9 mouse cellular contexts compared by ENCODE assay signal in genomic region chr11:96298895-96299667, GRCm38 (mm10). TPM values are rescaled to one million over a fixed set of nuclear protein-coding genes. Genes with fewer than 3 reads are reported as not detected.
A peak's percentile ranks its signal among the peaks of the same experiment; 100 is the strongest.
DNase-seq lines count a peak whose midpoint lies in the region; ATAC-seq and TF ChIP-seq lines count a peak whose summit lies in the region.
"Had no signal": no experiment of that assay in that cellular context is flagged by ENCODE, and none has a peak within 500 bp of the region (broad histone marks: within the 10 kb centered on the region; RNA-seq: fewer than 3 reads in every experiment).

No protein-coding gene starts in this region.

- peaks cover 24% of the 10 kb centered on the region for H3K4me1 ChIP-seq in forebrain, embryonic 10.5 days
- peaks cover 7% of the 10 kb centered on the region; the same call in 1 of the 2 replicates for H3K4me1 ChIP-seq in forebrain, embryonic 13.5 days
- H3K4me1 ChIP-seq in liver, postnatal 0 days (ENCODE audit: insufficient read depth) = no peaks in the 10 kb centered on the region

- TF ChIP-seq EP300 in liver, postnatal 0 days (IDR thresholded peaks at IDR 0.05; ENCODE audit: low read depth) = no peak

- H3K27me3 ChIP-seq in forebrain, embryonic 10.5 days (ENCODE audit: poor library complexity, severe bottlenecking) = peaks cover 100% of the 10 kb centered on the region
- peaks cover 100% of the 10 kb centered on the region for H3K27me3 ChIP-seq in forebrain, embryonic 13.5 days
- peaks cover 100% of the 10 kb centered on the region for H3K27me3 ChIP-seq in liver, postnatal 0 days (ENCODE audit: insufficient read depth, low read length)

- no peaks in the 10 kb centered on the region for H3K36me3 ChIP-seq in forebrain, embryonic 10.5 days (replicated peaks)
- no peaks in the 10 kb centered on the region for H3K36me3 ChIP-seq in forebrain, embryonic 13.5 days (ENCODE audit: poor library complexity, severe bottlenecking)
- no peaks in the 10 kb centered on the region for H3K36me3 ChIP-seq in liver, postnatal 0 days (replicated peaks; ENCODE audit: insufficient read depth, low read length)

- H3K9ac ChIP-seq in forebrain, embryonic 13.5 days = no peak overlapping the region
- no peak overlapping the region for H3K9ac ChIP-seq in liver, postnatal 0 days (replicated peaks)

- no peaks in the 10 kb centered on the region for H3K9me3 ChIP-seq in forebrain, embryonic 10.5 days
- H3K9me3 ChIP-seq in forebrain, embryonic 13.5 days (replicated peaks) = no peaks in the 10 kb centered on the region
- no peaks in the 10 kb centered on the region for H3K9me3 ChIP-seq in liver, postnatal 0 days (ENCODE audit: low read length)

- ATAC-seq in forebrain, embryonic 13.5 days = no peak
- no peak for ATAC-seq in liver, postnatal 0 days
- no peak for ATAC-seq in erythroblast, adult 5-6 weeks (replicated peaks; ENCODE audit: low FRiP score, poor library complexity, severe bottlenecking)
- no peak for ATAC-seq in megakaryocyte progenitor cell, adult 5-6 weeks (replicated peaks; ENCODE audit: poor library complexity)

- TF ChIP-seq CTCF in liver, postnatal 0 days (IDR thresholded peaks at IDR 0.05; ENCODE audit: low read depth) = no peak

- DNase-seq in forebrain, embryonic 10.5 days (ENCODE audit: extremely low spot score, low spot score) = no peak
- peak; percentile 89 to 91 for DNase-seq in adrenal gland, postnatal 36 days
- peak; percentile 88 to 93 for DNase-seq in kidney, adult 8-10 months
- no peak for DNase-seq in liver, postnatal 0 days
- no peak for DNase-seq in left cerebral cortex, adult 8-10 months (ENCODE audit: low spot score in 2 of 2)

- H3K4me3 ChIP-seq in forebrain, embryonic 10.5 days = peak overlapping the region; percentile 27
- no peak overlapping the region for H3K4me3 ChIP-seq in forebrain, embryonic 13.5 days
- peak overlapping the region; percentile 31 for H3K4me3 ChIP-seq in liver, postnatal 0 days (ENCODE audit: low read depth, low read length)

- H3K27ac ChIP-seq in forebrain, embryonic 10.5 days = no peak overlapping the region
- H3K27ac ChIP-seq in forebrain, embryonic 13.5 days = no peak overlapping the region
- no peak overlapping the region for H3K27ac ChIP-seq in liver, postnatal 0 days (ENCODE audit: low read depth)

- under 1% methylated on average over 66 of the region's 66 CpGs for WGBS in forebrain, embryonic 10.5 days
- under 1% methylated on average over 64 of the region's 66 CpGs for WGBS in forebrain, embryonic 13.5 days
- 3% methylated on average over 65 of the region's 66 CpGs for WGBS in liver, postnatal 0 days (ENCODE audit: insufficient replicate concordance)

- H3K4me2 ChIP-seq in forebrain, embryonic 13.5 days = no peak overlapping the region
- peak overlapping the region; percentile 55 for H3K4me2 ChIP-seq in liver, postnatal 0 days (ENCODE audit: low read depth, low read length)

RNA-seq across cellular contexts. Expression of gene Hoxb5, which starts 4.1 kb away (rescaled TPM):
- polyA plus RNA-seq in forebrain, embryonic 10.5 days (2016; fragmentation: Nextera tagmentation; extraction: Ambion mirVana) = not detected in 2 replicates
- 0.09 TPM in 1 of 2 replicates, not detected in the other for polyA plus RNA-seq in forebrain, embryonic 13.5 days (2015; fragmentation: Nextera tagmentation; extraction: Ambion mirVana)
- total RNA-seq in adrenal gland, postnatal 36 days (2021) = 10 to 100 TPM; 16.1 to 27.0 TPM
- polyA plus RNA-seq in liver, postnatal 0 days (2015; fragmentation: Nextera tagmentation; extraction: Ambion mirVana) = 0.75 and 0.91 TPM in 2 replicates
- not detected in 2 replicates for total RNA-seq in erythroblast, adult 5-6 weeks (2015; ENCODE audit: low replicate concordance)
- total RNA-seq in erythroblast, adult 5-6 weeks (2017; ENCODE audit: low replicate concordance) = not detected in 2 replicates
- not detected for total RNA-seq in left cerebral cortex, adult 8-10 months (2022)
- total RNA-seq in megakaryocyte progenitor cell, adult 5-6 weeks (2015) = 0.07 and 0.44 TPM in 2 replicates
- total RNA-seq in megakaryocyte progenitor cell, adult 5-6 weeks (2017) = 0.14 TPM in 1 of 2 replicates, not detected in the other
- total RNA-seq: layer of hippocampus, postnatal 14 days had no signal

RNA-seq across cellular contexts. Expression of gene Hoxb6, which starts 6.8 kb away (rescaled TPM):
- polyA plus RNA-seq in forebrain, embryonic 10.5 days (2016; fragmentation: Nextera tagmentation; extraction: Ambion mirVana) = not detected in 2 replicates
- polyA plus RNA-seq in forebrain, embryonic 13.5 days (2015; fragmentation: Nextera tagmentation; extraction: Ambion mirVana) = not detected in 2 replicates
- 10 to 100 TPM; 43.9 to 62.2 TPM for total RNA-seq in adrenal gland, postnatal 36 days (2021)
- not detected in 2 replicates for polyA plus RNA-seq in liver, postnatal 0 days (2015; fragmentation: Nextera tagmentation; extraction: Ambion mirVana)
- not detected in 2 replicates for total RNA-seq in erythroblast, adult 5-6 weeks (2015; ENCODE audit: low replicate concordance)
- not detected in 2 replicates for total RNA-seq in erythroblast, adult 5-6 weeks (2017; ENCODE audit: low replicate concordance)
- not detected for total RNA-seq in left cerebral cortex, adult 8-10 months (2022)
- not detected in 2 replicates for total RNA-seq in megakaryocyte progenitor cell, adult 5-6 weeks (2015)
- 0.30 TPM in 1 of 2 replicates, not detected in the other for total RNA-seq in megakaryocyte progenitor cell, adult 5-6 weeks (2017)
- total RNA-seq: layer of hippocampus, postnatal 14 days had no signal

RNA-seq across cellular contexts. Expression of gene Hoxb7, which starts 12.7 kb away (rescaled TPM):
- not detected in 2 replicates for polyA plus RNA-seq in forebrain, embryonic 10.5 days (2016; fragmentation: Nextera tagmentation; extraction: Ambion mirVana)
- not detected in 2 replicates for polyA plus RNA-seq in forebrain, embryonic 13.5 days (2015; fragmentation: Nextera tagmentation; extraction: Ambion mirVana)
- total RNA-seq in adrenal gland, postnatal 36 days (2021) = 10 to 100 TPM; 35.5 to 49.8 TPM
- 0.27 and 0.51 TPM in 2 replicates for polyA plus RNA-seq in liver, postnatal 0 days (2015; fragmentation: Nextera tagmentation; extraction: Ambion mirVana)
- total RNA-seq in erythroblast, adult 5-6 weeks (2015; ENCODE audit: low replicate concordance) = not detected in 2 replicates
- total RNA-seq in erythroblast, adult 5-6 weeks (2017; ENCODE audit: low replicate concordance) = not detected in 2 replicates
- total RNA-seq in left cerebral cortex, adult 8-10 months (2022) = not detected
- not detected in 2 replicates for total RNA-seq in megakaryocyte progenitor cell, adult 5-6 weeks (2015)
- total RNA-seq in megakaryocyte progenitor cell, adult 5-6 weeks (2017) = not detected in 2 replicates
- total RNA-seq: layer of hippocampus, postnatal 14 days had no signal

RNA-seq across cellular contexts. Expression of gene Hoxb8, which starts 17.4 kb away (rescaled TPM):
- polyA plus RNA-seq in forebrain, embryonic 10.5 days (2016; fragmentation: Nextera tagmentation; extraction: Ambion mirVana) = not detected in 2 replicates
- not detected in 2 replicates for polyA plus RNA-seq in forebrain, embryonic 13.5 days (2015; fragmentation: Nextera tagmentation; extraction: Ambion mirVana)
- total RNA-seq in adrenal gland, postnatal 36 days (2021) = 10 to 100 TPM; 59.4 to 80.5 TPM
- polyA plus RNA-seq in liver, postnatal 0 days (2015; fragmentation: Nextera tagmentation; extraction: Ambion mirVana) = not detected in 2 replicates
- not detected in 2 replicates for total RNA-seq in erythroblast, adult 5-6 weeks (2015; ENCODE audit: low replicate concordance)
- not detected in 2 replicates for total RNA-seq in erythroblast, adult 5-6 weeks (2017; ENCODE audit: low replicate concordance)
- total RNA-seq in left cerebral cortex, adult 8-10 months (2022) = not detected
- not detected in 2 replicates for total RNA-seq in megakaryocyte progenitor cell, adult 5-6 weeks (2015)
- total RNA-seq in megakaryocyte progenitor cell, adult 5-6 weeks (2017) = not detected in 2 replicates
- total RNA-seq: layer of hippocampus, postnatal 14 days had no signal

RNA-seq across cellular contexts. Expression of gene Hoxb4, which starts 19.0 kb away (rescaled TPM):
- polyA plus RNA-seq in forebrain, embryonic 10.5 days (2016; fragmentation: Nextera tagmentation; extraction: Ambion mirVana) = not detected in 2 replicates
- polyA plus RNA-seq in forebrain, embryonic 13.5 days (2015; fragmentation: Nextera tagmentation; extraction: Ambion mirVana) = not detected in 2 replicates
- 10 to 100 TPM; 15.6 to 20.9 TPM for total RNA-seq in adrenal gland, postnatal 36 days (2021)
- 0.22 and 0.27 TPM in 2 replicates for polyA plus RNA-seq in liver, postnatal 0 days (2015; fragmentation: Nextera tagmentation; extraction: Ambion mirVana)
- 0.63 TPM in 1 of 2 replicates, not detected in the other for total RNA-seq in erythroblast, adult 5-6 weeks (2015; ENCODE audit: low replicate concordance)
- 0.56 and 0.77 TPM in 2 replicates for total RNA-seq in erythroblast, adult 5-6 weeks (2017; ENCODE audit: low replicate concordance)
- total RNA-seq in left cerebral cortex, adult 8-10 months (2022) = under 1 TPM in 1 of 4 experiments, not detected in 3; 0.11 TPM
- total RNA-seq in megakaryocyte progenitor cell, adult 5-6 weeks (2015) = 1.7 and 2.7 TPM in 2 replicates
- 1.5 and 2.2 TPM in 2 replicates for total RNA-seq in megakaryocyte progenitor cell, adult 5-6 weeks (2017)
- total RNA-seq: layer of hippocampus, postnatal 14 days had no signal

Comparison
In these comparisons a context has a peak if more than half of its experiments do, and no peak if none do; other contexts are left out.
1. DNase-seq: peak in adrenal gland, postnatal 36 days (2 of 2) and kidney, adult 8-10 months (2 of 2); none in forebrain, embryonic 10.5 days (single experiment), liver, postnatal 0 days (single experiment) and left cerebral cortex, adult 8-10 months (0 of 2).
2. RNA of gene Hoxb5, which starts 4.1 kb away (total RNA-seq): 16.1 to 27.0 TPM in adrenal gland, postnatal 36 days; 0.07 to 0.44 TPM in megakaryocyte progenitor cell, adult 5-6 weeks, not detected in erythroblast, adult 5-6 weeks and not detected in left cerebral cortex, adult 8-10 months; every median in the first group is over 10 times any median in the second.
3. RNA of gene Hoxb6, which starts 6.8 kb away (total RNA-seq): 43.9 to 62.2 TPM in adrenal gland, postnatal 36 days; 0.30 TPM in megakaryocyte progenitor cell, adult 5-6 weeks, not detected in erythroblast, adult 5-6 weeks and not detected in left cerebral cortex, adult 8-10 months; every median in the first group is over 10 times any median in the second.
4. RNA of gene Hoxb7, which starts 12.7 kb away (total RNA-seq): 35.5 to 49.8 TPM in adrenal gland, postnatal 36 days; not detected in erythroblast, adult 5-6 weeks, not detected in left cerebral cortex, adult 8-10 months and not detected in megakaryocyte progenitor cell, adult 5-6 weeks; every median in the first group is over 10 times any median in the second.